Mouse (Mus musculus) testis, adult 2 months (tissue): Measurements from ENCODE around the gene Asap3. TPM values are rescaled to one million over a fixed set of nuclear protein-coding genes. Genes with fewer than 3 reads are reported as not detected.

ENCODE experiments used
- H3K27ac ChIP-seq: fragments of 200-500 bp; 2 replicates; pipeline ENCODE4 v1.5.1; 2012; ENCODE audit warnings: low read depth, low read length; ENCODE audit not compliant: control insufficient read depth, insufficient read depth
- H3K27me3 ChIP-seq: fragments of 200-500 bp; 2 replicates; pipeline ENCODE4 v1.6.1; 2012; ENCODE audit warnings: mild to moderate bottlenecking, low read length, moderate library complexity; ENCODE audit not compliant: control insufficient read depth, insufficient read depth
- H3K36me3 ChIP-seq: fragments of 200-500 bp; 2 replicates; pipeline ENCODE4 v1.6.1; 2012; ENCODE audit warnings: mild to moderate bottlenecking, low read length; ENCODE audit not compliant: control insufficient read depth, insufficient read depth
- H3K4me1 ChIP-seq: fragments of 200-500 bp; 2 replicates; pipeline ENCODE4 v1.6.1; 2012; ENCODE audit warnings: low read length; ENCODE audit not compliant: control insufficient read depth, insufficient read depth
- H3K4me3 ChIP-seq: fragments of 200-500 bp; 2 replicates; pipeline ENCODE4 v1.5.1; 2012; ENCODE audit warnings: low read depth, mild to moderate bottlenecking, low read length, moderate library complexity, mixed read lengths; ENCODE audit not compliant: control insufficient read depth
- CTCF ChIP-seq: fragments of 200-500 bp; IDR thresholded peaks from 2 replicates; pipeline ENCODE4 v1.5.1; 2012; ENCODE audit warnings: low read depth, mild to moderate bottlenecking, inconsistent platforms, low read length, moderate library complexity; ENCODE audit not compliant: control insufficient read depth, insufficient read depth, insufficient replicate concordance
- POLR2A ChIP-seq: fragments of 200-500 bp; IDR thresholded peaks from 2 replicates; pipeline ENCODE4 v1.6.1; 2012; ENCODE audit warnings: low read depth, mild to moderate bottlenecking, inconsistent platforms, low read length, moderate library complexity; ENCODE audit not compliant: control insufficient read depth
- polyA plus RNA-seq: library from polyadenylated mRNA; depleted of rRNA; stranded (reverse); fragments of >200 nt; gene quantifications from 2 replicates; pipeline ENCODE4 v1.2.3, GENCODE M21; 2012

The Asap3 gene
- polyA plus RNA-seq, 1 experiment, result 4.1 TPM

- H3K36me3 ChIP-seq, result no peaks in the 10 kb centered on the region
- peak overlapping the region; percentile 30 for H3K4me3 ChIP-seq
- TF ChIP-seq CTCF, result no peak
- no peak for TF ChIP-seq POLR2A
- H3K27me3 ChIP-seq, result no peaks in the 10 kb centered on the region
- no peak overlapping the region for H3K27ac ChIP-seq
- peaks cover 2% of the 10 kb centered on the region for H3K4me1 ChIP-seq
Observed at GRCm38 (mm10) chr4:136224240-136224559, 18.0 kb downstream of the Asap3 start.

GRCm38 (mm10) chr4:136224677-136225460 is 18.7 kb downstream of the Asap3 start:
- Histone ChIP-seq H3K4me1 (peaks cover 2% of the 10 kb centered on the region), H3K4me3 (peak overlapping the region; percentile 30), H3K27me3 (no peaks in the 10 kb centered on the region), H3K36me3 (no peaks in the 10 kb centered on the region), H3K27ac (no peak overlapping the region)
- no peak for TF ChIP-seq CTCF
- TF ChIP-seq POLR2A, result no peak; the same call in 1 of the 2 replicates

GRCm38 (mm10) chr4:136227408-136227807 is 21.2 kb downstream of the Asap3 start:
- Histone ChIP-seq H3K27ac (no peak overlapping the region), H3K4me3 (no peak overlapping the region), H3K27me3 (no peaks in the 10 kb centered on the region), H3K4me1 (peaks cover 2% of the 10 kb centered on the region), H3K36me3 (no peaks in the 10 kb centered on the region)
- TF ChIP-seq CTCF (no peak), POLR2A (no peak)

GRCm38 (mm10) chr4:136228640-136229039 is 22.5 kb downstream of the Asap3 start:
- Histone ChIP-seq H3K27ac (no peak overlapping the region), H3K36me3 (no peaks in the 10 kb centered on the region), H3K27me3 (no peaks in the 10 kb centered on the region), H3K4me3 (no peak overlapping the region), H3K4me1 (peaks cover 2% of the 10 kb centered on the region)
- no peak for TF ChIP-seq POLR2A
- no peak for TF ChIP-seq CTCF

GRCm38 (mm10) chr4:136238669-136239068 is 32.5 kb downstream of the Asap3 start:
- no peak for TF ChIP-seq POLR2A
- TF ChIP-seq CTCF, result no peak
- Histone ChIP-seq H3K4me3 (no peak overlapping the region), H3K27ac (no peak overlapping the region), H3K36me3 (no peaks in the 10 kb centered on the region), H3K4me1 (peaks cover 17% of the 10 kb centered on the region), H3K27me3 (no peaks in the 10 kb centered on the region)

- H3K4me3 ChIP-seq, result no peak overlapping the region
- no peaks in the 10 kb centered on the region for H3K36me3 ChIP-seq
- no peaks in the 10 kb centered on the region for H3K27me3 ChIP-seq
- H3K4me1 ChIP-seq, result peaks cover 17% of the 10 kb centered on the region
- H3K27ac ChIP-seq, result no peak overlapping the region
- TF ChIP-seq POLR2A (no peak), CTCF (no peak)
Observed at GRCm38 (mm10) chr4:136239111-136239510, 32.9 kb downstream of the Asap3 start.

- Histone ChIP-seq H3K27ac (no peak overlapping the region), H3K36me3 (no peaks in the 10 kb centered on the region), H3K4me1 (peaks cover 17% of the 10 kb centered on the region), H3K4me3 (no peak overlapping the region), H3K27me3 (no peaks in the 10 kb centered on the region)
- TF ChIP-seq POLR2A (no peak), CTCF (peak; percentile 76)
Observed at GRCm38 (mm10) chr4:136239622-136240021, 33.5 kb downstream of the Asap3 start.

GRCm38 (mm10) chr4:136240123-136240522 is 34.0 kb downstream of the Asap3 start:
- Histone ChIP-seq H3K27ac (no peak overlapping the region), H3K36me3 (no peaks in the 10 kb centered on the region), H3K27me3 (no peaks in the 10 kb centered on the region), H3K4me3 (no peak overlapping the region), H3K4me1 (peaks cover 17% of the 10 kb centered on the region)
- TF ChIP-seq CTCF (no peak), POLR2A (no peak)
